ENCODE assay signal across 24 mouse cellular contexts in the genomic region with DNA sequence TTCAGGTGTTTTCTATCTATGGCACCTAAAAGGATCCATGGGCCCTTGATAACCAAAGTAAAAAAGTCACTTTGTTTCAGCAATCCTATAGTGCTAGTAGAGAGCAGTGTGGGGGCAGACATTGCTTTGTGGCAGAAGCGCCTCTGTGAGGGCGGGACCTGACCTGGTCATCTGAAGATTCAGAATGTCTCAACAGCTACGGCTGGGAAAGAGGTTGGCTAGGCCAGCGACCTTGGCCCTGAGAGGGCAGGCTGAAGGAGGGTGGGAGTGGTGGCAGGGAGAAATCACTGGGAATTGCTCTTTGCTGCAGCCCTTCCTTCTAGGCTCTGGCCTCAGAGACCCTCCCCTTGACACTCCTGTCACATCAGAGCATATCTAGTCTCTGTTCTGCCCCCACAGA.
"Had no signal": no experiment of that assay in that cellular context is flagged by ENCODE, and none has a peak within 500 bp of the region (broad histone marks: within the 10 kb centered on the region; RNA-seq: fewer than 3 reads in every experiment).

No protein-coding gene starts in this region.

- H3K9me3 ChIP-seq: kidney, embryonic 15.5 days; limb, embryonic 10.5 days; limb, embryonic 13.5 days; liver, embryonic 12.5 days; liver, embryonic 15.5 days; lung, embryonic 15.5 days; megakaryocyte, embryonic 14.5 days; midbrain, embryonic 10.5 days; neural tube, embryonic 12.5 days; neural tube, embryonic 15.5 days; stomach, embryonic 15.5 days had no signal

- H3K9ac ChIP-seq: kidney, embryonic 15.5 days; limb, embryonic 13.5 days; liver, embryonic 12.5 days; liver, embryonic 15.5 days; lung, embryonic 15.5 days; neural tube, embryonic 12.5 days; neural tube, embryonic 15.5 days; stomach, embryonic 15.5 days had no signal

- DNase-seq: kidney, adult 11 months; kidney, adult 8-10 months; layer of hippocampus, adult 9-11 months; lung, postnatal 10 days; lung, postnatal 36 days; midbrain, embryonic 14.5 days; right cerebral cortex, adult 18-20 months; right cerebral cortex, postnatal 14 days; right cerebral cortex, postnatal 4 days; spleen, adult 18-20 months; thymus, adult 2 months; thymus, postnatal 25 days had no signal

- H3K4me3 ChIP-seq: kidney, embryonic 15.5 days; layer of hippocampus, adult 2 months; limb, embryonic 10.5 days; limb, embryonic 13.5 days; liver, embryonic 12.5 days; liver, embryonic 15.5 days; lung, embryonic 15.5 days; midbrain, embryonic 10.5 days; neural tube, embryonic 12.5 days; neural tube, embryonic 15.5 days; stomach, embryonic 15.5 days had no signal

- ATAC-seq: liver, embryonic 12.5 days had no signal

- H3K27me3 ChIP-seq: kidney, embryonic 15.5 days; liver, embryonic 15.5 days; lung, embryonic 15.5 days; neural tube, embryonic 12.5 days; neural tube, embryonic 15.5 days; stomach, embryonic 15.5 days had no signal

- H3K27ac ChIP-seq: kidney, embryonic 15.5 days; layer of hippocampus, adult 2 months; limb, embryonic 10.5 days; limb, embryonic 13.5 days; liver, embryonic 12.5 days; liver, embryonic 15.5 days; lung, embryonic 15.5 days; midbrain, embryonic 10.5 days; neural tube, embryonic 12.5 days; neural tube, embryonic 15.5 days; stomach, embryonic 15.5 days had no signal

- H3K4me2 ChIP-seq: kidney, embryonic 15.5 days; limb, embryonic 13.5 days; liver, embryonic 12.5 days; liver, embryonic 15.5 days; lung, embryonic 15.5 days; neural tube, embryonic 12.5 days; neural tube, embryonic 15.5 days; stomach, embryonic 15.5 days had no signal
